Mouse (Mus musculus) embryonic stem cell, embryonic (primary cell): ENCODE data around the gene Homez.

Experiments
- CTCF ChIA-PET, 4 experiments: fragments of 300-600 bp in 2 of 4; fragments of 350-600 bp in 2 of 4; sonication (Branson Sonifier 250); formaldehyde crosslinking; loops; one replicate each; lab custom pipeline; 2022; ENCODE audit warnings: inconsistent platforms in 2 of 4; lab: Charles Lee
- POLR2A ChIA-PET, 4 experiments: fragments of 300-600 bp in 2 of 4; fragments of 350-600 bp in 2 of 4; sonication (Branson Sonifier 250); formaldehyde crosslinking; loops; one replicate each; lab custom pipeline; 2022; ENCODE audit warnings: antibody characterized with exemption in 4 of 4, inconsistent platforms in 1 of 4; lab: Charles Lee

Homez gene

DNA sequence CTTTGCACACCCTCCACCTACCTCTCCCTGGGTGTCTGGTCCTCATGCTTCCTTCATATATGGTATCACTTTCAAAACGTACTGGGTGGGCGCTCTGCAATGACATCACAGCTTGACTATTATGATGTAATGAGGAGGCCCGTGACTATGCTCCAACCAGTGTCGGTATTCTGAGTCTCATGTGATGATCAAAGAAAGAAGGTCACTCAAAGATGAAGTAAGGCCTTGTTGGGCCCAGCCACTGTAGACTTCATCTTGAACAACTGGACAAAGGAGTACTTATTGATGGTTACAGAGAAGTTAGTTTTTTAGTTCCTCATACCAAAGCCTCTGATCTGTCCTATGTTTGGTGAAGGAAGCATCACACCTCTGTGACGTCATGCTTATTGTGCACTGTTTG is at the start of gene Homez:
Homez (minus strand) TSS at position 101 of the 400 bp plus-strand sequence.
- POLR2A ChIA-PET, result interaction anchor here in 1 of 4 experiments (0.6 kb wide), 1 partner anchor 33 kb away, joined by 3 read pairs; no protein-coding TSS in a partner anchor
- CTCF ChIA-PET, result no interaction called here

DNA sequence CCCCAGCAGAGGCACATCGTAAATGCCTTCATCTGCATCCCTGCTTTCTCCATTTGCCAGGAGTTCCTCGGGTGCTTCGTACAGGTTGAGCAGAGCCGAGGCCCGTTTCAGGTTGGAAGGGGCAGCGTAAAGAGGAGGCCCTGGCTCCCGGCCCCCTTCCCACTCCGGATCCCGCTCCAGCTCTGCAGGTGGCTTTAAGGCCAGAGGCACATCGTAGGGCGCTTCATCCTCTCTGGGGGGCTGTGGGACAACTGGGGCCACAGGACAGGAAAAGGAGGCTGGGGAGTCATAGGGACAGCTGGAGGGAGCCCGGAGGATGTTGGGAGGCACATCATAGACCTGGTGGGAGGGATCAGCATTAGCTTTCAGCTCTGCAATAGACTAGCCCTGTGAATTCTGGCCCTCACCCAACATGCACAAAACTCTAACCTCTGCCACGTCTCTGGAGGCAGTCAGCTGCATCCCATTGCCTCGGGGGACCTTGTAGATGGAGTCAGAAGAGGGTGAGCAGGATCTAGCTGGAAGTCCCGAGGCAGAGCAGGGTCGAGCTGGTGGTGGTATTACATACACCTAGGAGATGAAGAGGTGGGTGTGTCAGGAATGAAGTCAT is 49.4 kb upstream of the Homez start:
- ChIA-PET POLR2A (interaction anchor here (0.8 to 2.5 kb wide), 15 partner anchors 8 to 84 kb away, joined by 3 to 7 read pairs (median 4); partner anchors contain the start of gene Il25 (in 1 of the 4)), CTCF (interaction anchor here in 2 of 4 experiments (0.6 to 1.3 kb wide), 2 partner anchors 19 to 134 kb away, joined by 6 to 12 read pairs; no protein-coding TSS in a partner anchor)

DNA sequence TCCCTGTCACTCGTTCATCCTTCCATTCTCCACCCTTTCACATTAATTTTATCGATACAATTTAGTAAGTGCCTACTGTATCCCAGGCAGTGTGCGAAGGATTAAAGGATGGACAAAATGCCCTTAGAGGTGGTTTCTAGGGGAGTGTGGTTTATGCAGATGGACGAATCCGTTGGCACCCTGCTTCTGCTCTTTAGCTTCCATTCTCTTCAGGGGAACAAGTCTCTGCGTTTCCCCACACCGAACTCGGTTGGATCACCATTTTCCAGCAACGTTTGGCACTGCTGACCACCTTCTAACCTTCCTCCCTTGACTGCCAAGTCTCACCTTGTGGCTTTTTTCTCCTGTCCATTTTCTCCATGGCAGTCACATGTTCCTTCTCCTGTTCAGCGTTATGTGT is 42.6 kb upstream of the Homez start:
- ChIA-PET CTCF (interaction anchor here in 2 of 4 experiments (1.1 to 1.5 kb wide), 2 partner anchors 13 to 26 kb away, joined by 3 to 4 read pairs; partner anchors contain the start of gene Efs (in 1 of the 2)), POLR2A (interaction anchor here (0.7 to 2.9 kb wide), 18 partner anchors 9 to 808 kb away, joined by 3 to 29 read pairs (median 4); partner anchors contain the start of genes Efs (in 3 of the 4) and Ngdn (in 1 of the 4))

DNA sequence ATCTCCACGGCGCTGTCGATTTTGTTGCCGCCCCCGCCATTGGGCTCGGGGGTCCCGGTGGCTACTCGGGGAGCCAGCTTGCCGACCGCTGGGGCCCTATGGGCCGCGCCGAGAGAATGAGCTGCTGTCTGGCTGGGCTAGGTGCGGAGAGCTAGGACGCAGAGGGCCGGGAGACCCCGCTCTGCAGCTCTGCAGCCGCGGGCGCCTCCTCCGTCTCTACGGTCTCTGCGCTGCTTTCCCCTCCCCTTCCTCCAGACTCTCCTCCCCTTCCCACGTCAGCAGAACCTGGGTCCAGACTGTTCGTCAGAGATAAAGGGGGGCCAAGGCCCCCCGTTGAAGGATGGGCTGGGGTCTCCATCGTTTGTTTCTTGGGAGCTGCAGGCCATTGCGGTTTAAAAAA is 42.1 kb upstream of the Homez start, which contains the start of gene Slc22a17:
Slc22a17 (minus strand) TSS at position 247 of the 400 bp plus-strand sequence.
- ChIA-PET CTCF (interaction anchor here in 2 of 4 experiments (1.1 to 1.5 kb wide), 2 partner anchors 13 to 27 kb away, joined by 3 to 4 read pairs; partner anchors contain the start of gene Efs (in 1 of the 2)), POLR2A (interaction anchor here (0.6 to 2.9 kb wide), 25 partner anchors 8 to 808 kb away, joined by 3 to 29 read pairs (median 4); partner anchors contain the start of genes Efs (in 3 of the 4), Bcl2l2 (in 1 of the 4), Gm20521 (in 1 of the 4) and Ngdn (in 1 of the 4))

DNA sequence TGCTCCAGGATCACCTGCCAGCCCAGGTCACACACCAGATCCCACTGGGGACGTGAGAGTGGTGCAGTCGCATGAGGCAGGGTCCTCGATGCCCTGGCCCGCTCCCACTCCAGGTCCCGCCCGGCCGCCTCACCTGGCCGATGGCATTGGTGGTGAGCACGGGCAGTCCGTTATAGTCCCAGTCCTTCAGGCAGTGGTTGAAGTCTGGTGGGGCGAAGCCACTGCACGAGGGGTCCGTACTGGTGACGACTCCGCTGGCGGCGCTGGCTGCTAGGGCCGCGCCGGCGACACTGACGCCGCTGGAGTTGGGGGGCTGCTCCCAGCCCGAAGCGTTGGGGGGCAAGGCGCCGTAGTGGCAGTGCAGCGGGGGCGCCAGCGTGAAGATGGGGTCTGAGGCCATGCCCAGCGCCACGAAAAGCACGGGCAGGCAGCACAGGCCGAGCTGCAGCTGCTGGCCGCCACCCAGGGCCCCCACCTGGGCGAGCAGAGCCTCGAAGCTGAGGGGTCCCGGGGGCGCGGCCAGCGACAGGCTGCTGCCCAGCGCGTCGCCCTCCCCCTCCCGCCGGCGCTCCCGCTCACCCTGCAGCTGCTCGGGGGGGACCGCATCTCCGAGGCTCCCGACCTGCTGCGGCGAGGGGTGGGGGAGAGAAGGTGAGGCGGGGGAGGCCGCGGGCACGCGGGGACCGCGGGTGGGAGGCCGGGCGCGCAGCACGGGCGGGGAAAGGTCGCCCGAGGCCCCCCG is 41.5 kb upstream of the Homez start:
- CTCF ChIA-PET, result interaction anchor here (0.6 to 1.5 kb wide), 4 partner anchors 14 to 327 kb away, joined by 3 to 6 read pairs (median 4); partner anchors contain the start of gene Efs (in 1 of the 4)
- POLR2A ChIA-PET, result interaction anchor here (0.5 to 5.8 kb wide), 31 partner anchors 8 to 667 kb away, joined by 3 to 52 read pairs (median 4); partner anchors contain the start of genes Efs (in 3 of the 4), Bcl2l2 (in 1 of the 4), Gm20521 (in 1 of the 4) and Ngdn (in 1 of the 4)

DNA sequence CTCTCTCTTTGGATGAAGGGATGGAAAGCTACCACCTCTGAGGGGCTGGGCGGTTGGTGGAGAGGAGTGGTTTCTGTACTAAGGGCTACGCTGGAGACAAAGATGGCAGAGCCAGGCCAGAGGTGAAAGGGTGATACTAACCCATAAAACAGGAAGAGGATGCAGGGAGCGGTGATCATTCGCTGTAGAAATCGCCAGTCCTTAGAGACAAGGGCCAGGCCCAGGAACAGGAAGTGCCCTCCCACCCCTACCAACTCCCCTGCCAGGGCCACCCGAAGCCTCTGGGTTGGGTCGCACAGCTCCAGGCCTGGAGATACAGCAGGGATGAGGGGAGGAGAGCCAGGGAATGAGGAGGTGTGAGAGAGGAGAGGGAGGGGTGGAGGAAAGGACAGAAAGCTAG is 37.9 kb upstream of the Homez start:
- ChIA-PET CTCF (interaction anchor here in 2 of 4 experiments (1.2 to 1.8 kb wide), 3 partner anchors 17 to 31 kb away, joined by 4 to 5 read pairs (median 5); partner anchors contain the start of gene Efs (in 1 of the 2)), POLR2A (interaction anchor here in 3 of 4 experiments (0.7 to 5.8 kb wide), 13 partner anchors 11 to 107 kb away, joined by 3 to 52 read pairs (median 4); partner anchors contain the start of genes Efs (in 3 of the 3), Ngdn (in 1 of the 3) and Pabpn1 (in 1 of the 3))

DNA sequence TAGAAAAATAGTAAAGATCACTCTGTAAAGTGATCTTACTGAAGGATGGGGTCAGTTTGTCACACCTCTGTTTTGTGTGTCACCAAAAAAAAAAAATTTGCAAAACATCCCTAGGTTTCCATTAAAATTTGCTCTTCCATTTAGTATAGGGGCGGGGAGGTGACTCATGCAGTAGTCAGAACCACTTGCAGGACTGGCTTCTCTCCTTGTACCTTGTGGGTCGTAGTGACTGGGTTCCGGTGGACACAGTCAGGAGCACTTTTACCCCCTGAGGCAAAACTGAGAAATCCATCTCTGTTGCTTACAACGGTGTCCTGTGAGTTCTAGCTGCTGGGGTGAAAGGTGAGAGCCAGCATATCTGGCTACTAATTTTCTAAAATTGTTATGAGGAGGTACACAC is 32.9 kb upstream of the Homez start:
- CTCF ChIA-PET, result no interaction called here
- POLR2A ChIA-PET, result interaction anchor here in 3 of 4 experiments (0.9 to 3.6 kb wide), 6 partner anchors 9 to 163 kb away, joined by 3 to 18 read pairs (median 4); partner anchors contain the start of genes Efs (in 1 of the 3) and Slc22a17 (in 1 of the 3)

DNA sequence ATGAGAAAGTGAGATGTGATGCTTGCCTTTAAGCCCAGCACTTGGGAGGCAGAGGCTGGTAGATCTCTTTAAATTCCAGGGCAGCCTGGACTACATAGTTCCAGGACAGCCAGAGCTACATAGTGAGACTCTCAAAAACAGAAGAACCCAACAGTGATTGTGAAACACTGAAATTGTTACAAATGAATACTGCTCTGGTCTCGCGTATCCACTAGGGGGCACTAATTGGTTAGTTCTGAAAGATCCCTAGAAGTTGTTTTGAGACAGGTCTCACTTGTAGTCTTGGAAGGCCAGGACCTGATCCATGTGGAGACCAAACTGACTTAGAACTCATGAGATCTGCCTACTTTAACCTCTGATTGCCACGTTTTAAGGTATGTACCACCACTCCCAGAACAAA is 29.6 kb upstream of the Homez start:
- ChIA-PET POLR2A (interaction anchor here in 3 of 4 experiments (0.6 to 7.1 kb wide), 10 partner anchors 10 to 115 kb away, joined by 3 to 47 read pairs (median 4); partner anchors contain the start of genes Bcl2l2 (in 1 of the 3), Gm20521 (in 1 of the 3) and Ngdn (in 1 of the 3)), CTCF (interaction anchor here (0.6 to 1.1 kb wide), 9 partner anchors 17 to 261 kb away, joined by 3 to 7 read pairs (median 4); partner anchors contain the start of genes Ngdn (in 2 of the 4), Bcl2l2 (in 1 of the 4) and Gm20521 (in 1 of the 4))

DNA sequence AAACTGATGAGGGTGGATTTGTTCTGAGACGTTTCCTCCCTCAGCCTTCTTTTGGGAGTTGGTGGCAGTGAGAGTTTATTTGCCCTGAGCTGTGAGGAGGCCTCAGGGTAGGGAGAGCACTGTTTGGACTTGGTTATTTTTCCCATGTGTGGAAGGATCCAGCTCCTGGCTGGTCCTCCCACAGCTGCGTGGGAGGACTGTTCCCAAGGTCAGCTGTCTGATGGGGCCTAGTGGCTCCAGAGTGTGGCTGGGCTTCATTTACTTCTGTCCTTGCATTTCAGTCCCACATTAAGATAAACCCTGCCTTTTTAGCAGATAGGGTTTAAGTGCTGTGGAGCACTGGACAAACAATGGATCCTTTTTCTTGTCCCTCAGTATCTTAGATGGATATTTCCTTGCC is 26.7 kb upstream of the Homez start:
- POLR2A ChIA-PET, result interaction anchor here in 2 of 4 experiments (1.0 to 7.4 kb wide), 8 partner anchors 12 to 118 kb away, joined by 3 to 66 read pairs (median 20); partner anchors contain the start of genes Bcl2l2 (in 2 of the 2), Efs (in 2 of the 2), Gm20521 (in 2 of the 2) and Slc22a17 (in 2 of the 2)

DNA sequence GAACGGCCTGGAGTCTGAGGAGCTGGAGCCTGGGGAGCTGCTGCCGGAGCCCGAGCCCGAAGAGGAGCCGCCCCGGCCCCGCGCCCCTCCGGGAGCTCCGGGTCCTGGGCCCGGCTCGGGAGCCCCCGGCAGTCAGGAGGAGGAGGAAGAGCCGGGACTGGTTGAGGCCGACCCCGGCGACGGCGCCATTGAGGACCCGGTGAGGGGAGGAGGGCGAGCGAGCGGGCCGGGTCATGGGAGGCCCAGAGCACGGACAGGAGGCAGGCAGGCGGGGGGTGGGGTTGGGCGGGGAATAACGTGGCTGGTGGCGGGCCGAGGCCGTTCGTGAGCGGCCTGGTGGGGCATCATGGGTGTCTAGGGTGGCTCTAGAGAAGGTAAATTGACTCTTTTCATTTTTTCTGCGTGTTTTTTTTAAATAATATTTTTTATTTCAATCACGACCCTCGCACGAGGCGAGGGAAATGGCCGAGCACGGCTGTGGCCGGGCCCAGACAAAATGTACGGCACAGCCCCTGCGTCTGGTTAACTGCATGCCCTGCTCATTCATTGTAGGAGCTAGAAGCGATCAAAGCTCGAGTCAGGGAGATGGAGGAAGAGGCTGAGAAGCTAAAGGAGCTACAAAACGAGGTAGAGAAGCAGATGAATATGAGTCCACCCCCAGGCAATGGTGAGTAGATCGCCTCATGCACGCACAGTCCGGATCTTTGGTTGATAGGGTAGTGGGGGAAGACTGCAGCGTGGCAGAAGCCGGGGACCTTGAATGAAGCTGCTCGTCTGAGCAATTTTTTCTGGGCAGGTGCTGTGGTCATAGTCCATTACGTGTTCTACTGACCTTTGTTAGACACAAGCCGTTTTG is 23.8 kb upstream of the Homez start:
- CTCF ChIA-PET, result interaction anchor here in 3 of 4 experiments (0.5 to 1.8 kb wide), 8 partner anchors 11 to 121 kb away, joined by 3 to 10 read pairs (median 3); partner anchors contain the start of genes Ngdn (in 2 of the 3), Bcl2l2 (in 1 of the 3), Cmtm5 (in 1 of the 3) and Gm20521 (in 1 of the 3)
- POLR2A ChIA-PET, result interaction anchor here (0.6 to 7.4 kb wide), 54 partner anchors 8 to 691 kb away, joined by 3 to 66 read pairs (median 5); partner anchors contain the start of genes Efs (in 3 of the 4), Ngdn (in 3 of the 4), Ppp1r3e (in 3 of the 4) and Bcl2l2 (in 2 of the 4)

More for the DNA sequence above, 26.7 kb upstream of the Homez start:
- CTCF ChIA-PET, result no interaction called here

DNA sequence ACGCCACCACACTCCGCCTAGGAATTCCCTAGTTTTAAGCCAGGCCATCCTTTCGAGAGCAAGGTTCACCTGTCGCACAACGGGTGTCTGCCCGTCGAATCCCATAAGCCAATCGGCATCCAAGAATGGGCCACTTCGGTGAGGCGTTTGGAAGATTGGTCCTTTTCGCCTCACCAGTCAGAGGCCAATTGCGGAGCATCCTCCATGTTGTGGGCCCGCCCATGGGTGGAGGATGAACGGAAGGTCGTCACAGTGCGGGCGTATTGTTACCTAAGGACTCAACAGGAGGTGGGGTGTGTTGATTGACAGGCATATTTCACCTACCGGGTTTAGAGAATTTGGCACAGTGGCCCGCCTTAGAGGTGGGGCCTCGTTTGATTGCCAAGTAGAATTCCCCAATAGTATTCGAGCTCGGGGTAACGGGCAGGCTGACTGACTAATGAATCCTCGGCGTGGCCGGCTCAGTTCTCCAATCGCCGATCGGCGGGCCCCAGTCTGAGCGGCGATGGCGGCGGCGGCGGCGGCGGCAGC is 23.0 kb upstream of the Homez start:
- CTCF ChIA-PET, result interaction anchor here (0.5 to 1.8 kb wide), 9 partner anchors 10 to 122 kb away, joined by 3 to 10 read pairs (median 3); partner anchors contain the start of genes Ngdn (in 2 of the 4), Bcl2l2 (in 1 of the 4), Cmtm5 (in 1 of the 4) and Gm20521 (in 1 of the 4)
- POLR2A ChIA-PET, result interaction anchor here (0.6 to 7.4 kb wide), 45 partner anchors 9 to 691 kb away, joined by 3 to 66 read pairs (median 5); partner anchors contain the start of genes Bcl2l2 (in 3 of the 4), Efs (in 3 of the 4), Gm20521 (in 3 of the 4) and Ngdn (in 3 of the 4)

DNA sequence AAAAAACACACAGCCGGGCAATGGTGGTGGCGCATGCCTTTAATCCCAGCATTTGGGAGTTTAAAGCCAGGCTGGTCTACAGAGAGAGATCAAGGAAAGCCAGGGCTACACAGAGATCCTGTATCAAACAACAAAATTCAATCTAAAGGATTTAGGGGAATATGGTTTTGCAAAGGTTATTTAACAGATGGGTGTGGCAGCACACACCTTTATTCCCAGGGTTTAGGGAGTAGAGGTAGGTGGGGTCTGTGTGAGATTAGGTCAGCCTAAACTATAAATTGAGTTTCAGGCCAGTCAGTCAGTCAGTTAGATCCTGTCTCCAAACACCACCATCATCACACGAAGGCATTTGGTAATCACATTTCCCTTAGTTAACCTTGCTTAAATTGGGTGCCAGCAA is 21.4 kb upstream of the Homez start, which contains the start of gene Pabpn1:
Pabpn1 (plus strand) TSS at position 301 of the 400 bp plus-strand sequence.
- CTCF ChIA-PET, result no interaction called here
- POLR2A ChIA-PET, result interaction anchor here in 3 of 4 experiments (0.9 to 7.4 kb wide), 6 partner anchors 9 to 221 kb away, joined by 3 to 52 read pairs (median 4); partner anchors contain the start of genes Bcl2l2 (in 1 of the 3) and Gm20521 (in 1 of the 3)

DNA sequence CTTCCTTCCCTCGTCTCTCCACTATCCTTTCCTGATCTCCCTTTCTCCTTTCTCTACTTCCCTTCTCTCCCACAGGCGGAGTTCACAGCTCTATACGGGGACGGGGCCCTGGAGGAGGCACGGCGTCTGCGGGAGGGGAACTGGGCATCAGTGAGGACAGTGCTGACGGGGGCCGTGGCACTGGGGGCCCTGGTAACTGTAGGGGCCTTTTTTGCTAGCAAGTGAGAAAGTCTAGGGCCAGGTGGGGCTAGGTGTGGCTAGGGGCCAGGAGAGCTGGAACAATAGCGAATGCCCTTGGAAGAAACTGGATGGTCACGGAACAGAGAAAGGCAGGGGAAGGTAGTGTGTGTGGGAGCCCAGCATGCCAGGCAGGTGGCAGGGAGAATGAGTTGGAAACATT is 14.5 kb upstream of the Homez start:
- POLR2A ChIA-PET, result interaction anchor here (0.8 to 5.3 kb wide), 10 partner anchors 9 to 156 kb away, joined by 3 to 66 read pairs (median 5); partner anchors contain the start of genes Efs (in 2 of the 4) and Ngdn (in 1 of the 4)
- CTCF ChIA-PET, result interaction anchor here in 1 of 4 experiments (1.0 to 1.1 kb wide), 2 partner anchors 142 to 209 kb away, joined by 3 read pairs; partner anchors contain the start of gene Thtpa

DNA sequence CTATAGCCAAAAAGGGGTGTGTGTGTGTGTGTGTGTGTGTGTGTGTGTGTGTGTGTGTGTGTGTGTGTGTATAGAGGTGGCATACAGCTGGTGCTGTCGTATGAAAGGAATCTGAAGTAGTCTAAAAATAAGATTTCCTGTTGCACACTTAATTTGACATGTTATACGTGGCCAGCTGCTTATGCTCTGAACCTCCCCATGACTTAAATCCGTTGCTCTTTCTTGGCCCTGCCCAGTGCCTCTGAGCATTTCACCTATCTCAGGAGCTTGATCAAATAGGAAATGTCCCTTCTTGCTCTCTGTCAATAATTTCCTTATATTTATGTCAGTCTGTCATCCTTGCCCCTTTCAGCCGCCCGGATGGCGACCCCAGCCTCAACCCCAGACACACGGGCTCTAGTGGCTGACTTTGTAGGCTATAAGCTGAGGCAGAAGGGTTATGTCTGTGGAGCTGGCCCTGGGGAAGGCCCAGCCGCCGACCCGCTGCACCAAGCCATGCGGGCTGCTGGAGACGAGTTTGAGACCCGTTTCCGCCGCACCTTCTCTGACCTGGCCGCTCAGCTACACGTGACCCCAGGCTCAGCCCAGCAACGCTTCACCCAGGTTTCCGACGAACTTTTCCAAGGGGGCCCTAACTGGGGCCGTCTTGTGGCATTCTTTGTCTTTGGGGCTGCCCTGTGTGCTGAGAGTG is 13.4 kb upstream of the Homez start:
- CTCF ChIA-PET, result interaction anchor here in 2 of 4 experiments (0.6 to 2.0 kb wide), 3 partner anchors 127 to 233 kb away, joined by 3 to 7 read pairs (median 6); partner anchors contain the start of gene Ngdn (in 1 of the 2)
- POLR2A ChIA-PET, result interaction anchor here (0.6 to 5.3 kb wide), 17 partner anchors 9 to 210 kb away, joined by 3 to 66 read pairs (median 5); partner anchors contain the start of genes Efs (in 3 of the 4), Ngdn (in 2 of the 4), Slc22a17 (in 1 of the 4) and Thtpa (in 1 of the 4)
